Mouse (Mus musculus) midbrain, embryonic 16.5 days (tissue): ENCODE results near the gene Mchr1. TPM values are rescaled to one million over a fixed set of nuclear protein-coding genes. Genes with fewer than 3 reads are reported as not detected.

Source experiments
- ATAC-seq: fragments of 200-750 bp; cut with Nextera tagmentation; 2 replicates; pipeline ENCODE4 v1.8.0; 2017; ENCODE audit warnings: moderate TSS enrichment
- H3K27ac ChIP-seq: fragments of 300-500 bp; sonication (generic); 2 replicates; pipeline ENCODE4 v1.5.1; 2014; ENCODE audit warnings: mild to moderate bottlenecking, low read length, mixed read lengths
- H3K27me3 ChIP-seq: fragments of 300-500 bp; sonication (generic); 2 replicates; pipeline ENCODE4 v1.6.1; 2014; ENCODE audit warnings: low read depth, low read length, mixed read lengths; ENCODE audit not compliant: control insufficient read depth, insufficient read depth
- H3K36me3 ChIP-seq: fragments of 300-500 bp; sonication (generic); 2 replicates; pipeline ENCODE4 v1.6.1; 2014; ENCODE audit warnings: mild to moderate bottlenecking, low read length, moderate library complexity, mixed read lengths; ENCODE audit not compliant: control insufficient read depth, insufficient read depth
- H3K4me1 ChIP-seq: fragments of 300-500 bp; sonication (generic); 2 replicates; pipeline ENCODE4 v1.6.1; 2014; ENCODE audit warnings: mild to moderate bottlenecking, low read length, mixed read lengths; ENCODE audit not compliant: control insufficient read depth, insufficient read depth
- H3K4me2 ChIP-seq: fragments of 300-500 bp; sonication (generic); 2 replicates; pipeline ENCODE4 v1.6.1; 2014; ENCODE audit warnings: mild to moderate bottlenecking, low read length, mixed read lengths
- H3K4me3 ChIP-seq: fragments of 300-500 bp; sonication (generic); 2 replicates; pipeline ENCODE4 v1.5.1; 2014; ENCODE audit warnings: low read depth, mild to moderate bottlenecking, low read length, moderate library complexity, mixed read lengths
- H3K9ac ChIP-seq: fragments of 300-500 bp; sonication (generic); 2 replicates; pipeline ENCODE4 v1.6.1; 2014; ENCODE audit warnings: low read depth, low read length, mixed read lengths
- H3K9me3 ChIP-seq: fragments of 300-500 bp; sonication (generic); replicated peaks from 2 replicates; pipeline ENCODE4 v1.6.1; 2014; ENCODE audit warnings: mild to moderate bottlenecking, low read length, mixed read lengths; ENCODE audit not compliant: control insufficient read depth, poor library complexity, severe bottlenecking
- WGBS: fragments of 180-500 bp; shearing (Covaris S2); extraction: QIAGEN DNeasy Blood & Tissue Kit; methylation state at CpG from one replicate; pipeline ENCODE4 v1.1.7; 2014; 5-methylcytosine and 5-hydroxymethylcytosine counted together
- polyA plus RNA-seq: library from polyadenylated mRNA; unstranded; fragments of >200 nt; fragmentation: Nextera tagmentation; extraction: Ambion mirVana; gene quantifications from 2 replicates; pipeline ENCODE4 v1.2.1, GENCODE M21; 2015

Gene Mchr1
- polyA plus RNA-seq, 1 experiment from 2014 or later: 8.7 TPM

DNA sequence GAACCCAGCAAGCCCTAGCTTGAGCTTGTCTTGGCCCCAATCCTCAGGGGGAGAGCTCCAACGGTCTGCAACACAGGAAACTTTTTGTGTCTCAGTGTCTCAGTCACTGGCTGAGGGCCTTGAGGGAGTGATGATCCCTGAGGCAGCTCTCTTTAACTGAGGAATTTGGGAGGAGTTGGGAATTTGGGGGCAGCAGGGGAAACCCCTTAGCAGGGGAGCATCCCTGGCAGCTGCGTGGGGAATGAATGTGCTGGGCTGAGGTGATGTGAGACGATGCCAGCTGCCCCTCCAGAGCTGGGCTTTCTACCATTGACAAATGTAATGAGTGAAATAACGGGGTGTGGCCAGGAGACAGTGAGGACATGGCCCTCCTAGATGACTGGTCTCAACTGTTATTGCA, 39.9 kb upstream of the Mchr1 start:
- H3K36me3 ChIP-seq: no peaks in the 10 kb centered on the region
- no peak overlapping the region for H3K9ac ChIP-seq
- H3K27me3 ChIP-seq: no peaks in the 10 kb centered on the region
- H3K4me3 ChIP-seq: no peak overlapping the region
- WGBS: 62% methylated on average over 4 of the region's 4 CpGs
- no peak overlapping the region for H3K27ac ChIP-seq
- H3K4me1 ChIP-seq: no peaks in the 10 kb centered on the region
- H3K4me2 ChIP-seq: no peak overlapping the region
- no peaks in the 10 kb centered on the region for H3K9me3 ChIP-seq
- no peak for ATAC-seq

DNA sequence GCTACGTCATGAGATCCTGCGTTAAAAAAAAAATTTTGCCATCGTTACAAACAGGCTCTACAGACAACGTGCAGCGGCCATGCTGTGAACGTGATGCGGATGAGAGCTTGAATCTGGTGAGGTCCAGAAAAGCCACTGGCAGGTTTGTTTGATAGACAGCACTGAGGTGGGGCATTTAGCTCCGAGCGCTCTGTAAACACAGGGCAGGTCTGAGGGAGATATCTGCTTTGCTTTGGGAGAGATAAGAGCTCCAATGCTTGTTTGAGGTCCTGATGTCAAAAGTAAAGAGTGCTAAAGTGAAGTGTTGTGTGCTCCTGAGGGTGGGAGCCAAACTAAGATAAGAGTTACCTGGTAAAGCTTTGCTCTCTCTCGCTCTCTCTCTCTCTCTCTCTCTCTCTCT, 38.1 kb upstream of the Mchr1 start:
- H3K27me3 ChIP-seq: no peaks in the 10 kb centered on the region
- no peak overlapping the region for H3K27ac ChIP-seq
- H3K36me3 ChIP-seq: no peaks in the 10 kb centered on the region
- H3K4me2 ChIP-seq: no peak overlapping the region
- H3K9ac ChIP-seq: no peak overlapping the region
- 92% methylated on average over 10 of the region's 10 CpGs for WGBS
- no peak for ATAC-seq
- no peaks in the 10 kb centered on the region for H3K9me3 ChIP-seq
- no peaks in the 10 kb centered on the region for H3K4me1 ChIP-seq
- no peak overlapping the region for H3K4me3 ChIP-seq

DNA sequence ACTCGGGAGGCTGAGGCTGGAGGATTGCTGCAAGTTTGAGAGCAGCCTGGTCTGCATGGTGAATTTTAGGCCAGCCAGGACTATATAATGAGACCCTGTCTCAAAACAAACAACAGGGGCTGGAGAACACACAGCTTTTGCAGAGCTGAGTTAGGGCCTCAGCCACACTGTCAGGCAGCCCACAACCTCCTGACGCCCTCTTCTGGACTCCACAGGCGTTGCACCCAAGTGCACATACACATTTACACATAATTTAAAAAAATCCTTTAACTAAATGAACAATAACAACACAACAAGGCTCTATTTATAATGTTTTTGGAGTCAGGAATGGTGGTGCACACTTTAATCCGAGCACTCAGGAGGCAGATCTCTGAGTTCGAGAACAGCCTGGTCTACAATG, 36.9 kb upstream of the Mchr1 start:
- no peaks in the 10 kb centered on the region for H3K36me3 ChIP-seq
- WGBS: 93% methylated on average over 5 of the region's 5 CpGs
- no peaks in the 10 kb centered on the region for H3K27me3 ChIP-seq
- H3K9me3 ChIP-seq: no peaks in the 10 kb centered on the region
- no peaks in the 10 kb centered on the region for H3K4me1 ChIP-seq
- no peak overlapping the region for H3K27ac ChIP-seq
- no peak for ATAC-seq
- H3K9ac ChIP-seq: no peak overlapping the region
- no peak overlapping the region for H3K4me2 ChIP-seq
- no peak overlapping the region for H3K4me3 ChIP-seq

- no peak overlapping the region for H3K27ac ChIP-seq
- no peaks in the 10 kb centered on the region for H3K9me3 ChIP-seq
- no peaks in the 10 kb centered on the region for H3K36me3 ChIP-seq
- no peaks in the 10 kb centered on the region for H3K4me1 ChIP-seq
- H3K9ac ChIP-seq: no peak overlapping the region
- no peak overlapping the region for H3K4me3 ChIP-seq
- 25% methylated on average over 4 of the region's 4 CpGs for WGBS
- no peak for ATAC-seq
- no peak overlapping the region for H3K4me2 ChIP-seq
- H3K27me3 ChIP-seq: no peaks in the 10 kb centered on the region
Observed at GRCm38 (mm10) chr15:81199372-81199959, 35.8 kb upstream of the Mchr1 start.

DNA sequence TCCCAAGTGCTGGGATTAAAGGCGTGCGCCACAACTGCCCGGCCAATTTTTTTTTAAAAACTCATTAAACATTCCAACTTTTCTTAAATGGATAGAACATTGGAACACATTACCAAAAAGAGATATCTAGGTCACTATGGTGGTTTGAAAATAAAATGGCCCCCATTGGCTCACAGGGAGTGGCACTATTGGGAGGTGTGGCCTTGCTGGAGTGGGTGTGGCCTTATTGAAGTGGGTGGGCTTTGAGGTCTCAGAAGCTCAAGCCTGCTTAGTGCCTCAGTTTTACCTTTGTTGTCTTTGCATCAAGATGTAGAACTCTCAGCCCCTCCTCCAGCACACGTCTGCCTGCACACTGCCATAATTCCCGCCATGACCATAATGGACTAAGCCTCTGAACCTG, 32.8 kb upstream of the Mchr1 start:
- no peak for ATAC-seq
- H3K27ac ChIP-seq: no peak overlapping the region
- 98% methylated on average over 5 of the region's 5 CpGs for WGBS
- no peaks in the 10 kb centered on the region for H3K4me1 ChIP-seq
- no peak overlapping the region for H3K4me3 ChIP-seq
- H3K9me3 ChIP-seq: no peaks in the 10 kb centered on the region
- H3K4me2 ChIP-seq: no peak overlapping the region
- no peaks in the 10 kb centered on the region for H3K36me3 ChIP-seq
- H3K9ac ChIP-seq: no peak overlapping the region
- no peaks in the 10 kb centered on the region for H3K27me3 ChIP-seq

DNA sequence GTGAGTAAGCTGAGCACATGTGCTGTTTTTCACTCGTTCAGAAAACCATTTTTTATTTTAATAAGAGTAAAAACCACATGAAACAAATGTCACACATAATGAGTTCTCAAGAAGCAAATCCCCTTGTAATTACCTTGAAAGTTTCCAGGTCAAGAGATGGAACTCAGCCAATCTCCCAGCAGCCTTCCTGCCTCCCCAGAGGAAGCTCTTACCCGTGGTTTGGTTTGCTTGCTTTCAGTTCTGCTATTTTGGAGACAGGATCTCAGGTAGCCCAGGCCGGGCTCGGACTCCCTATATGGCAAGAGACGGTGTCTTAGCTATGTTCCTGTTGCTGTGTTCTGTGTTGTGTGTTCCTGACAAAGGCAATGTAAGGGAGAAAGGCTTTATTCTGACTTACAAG, 24.8 kb upstream of the Mchr1 start:
- Histone ChIP-seq H3K9me3 (no peaks in the 10 kb centered on the region), H3K4me2 (no peak overlapping the region), H3K9ac (no peak overlapping the region), H3K36me3 (no peaks in the 10 kb centered on the region), H3K4me3 (no peak overlapping the region), H3K27me3 (no peaks in the 10 kb centered on the region), H3K27ac (no peak overlapping the region), H3K4me1 (no peaks in the 10 kb centered on the region)
- 70% methylated on average over 5 of the region's 5 CpGs for WGBS
- no peak for ATAC-seq

DNA sequence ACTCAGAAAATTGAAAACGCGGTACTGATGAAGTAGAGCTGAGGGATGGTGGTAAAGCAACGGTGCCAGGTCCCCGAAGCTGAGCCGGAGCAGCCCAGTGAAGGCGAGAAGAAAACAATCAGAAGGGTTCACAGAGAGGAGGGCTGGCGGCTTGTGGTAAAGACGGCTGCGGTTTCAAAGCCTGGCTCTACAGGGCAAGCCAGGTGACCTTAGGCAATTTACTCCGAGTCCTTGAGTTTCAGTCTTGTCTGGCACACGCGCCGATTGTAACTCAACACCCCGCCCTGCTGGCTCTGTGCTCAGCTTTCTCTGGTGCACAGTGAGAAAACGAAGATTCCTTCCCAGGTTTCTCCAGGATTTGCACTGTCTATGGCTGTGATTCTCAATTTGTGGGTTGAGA, 22.3 kb upstream of the Mchr1 start:
- H3K4me1 ChIP-seq: no peaks in the 10 kb centered on the region
- 72% methylated on average over 15 of the region's 15 CpGs for WGBS
- no peaks in the 10 kb centered on the region for H3K27me3 ChIP-seq
- no peak overlapping the region for H3K4me3 ChIP-seq
- no peak overlapping the region for H3K9ac ChIP-seq
- H3K36me3 ChIP-seq: no peaks in the 10 kb centered on the region
- no peak overlapping the region for H3K27ac ChIP-seq
- no peaks in the 10 kb centered on the region for H3K9me3 ChIP-seq
- no peak for ATAC-seq
- no peak overlapping the region for H3K4me2 ChIP-seq

GRCm38 (mm10) chr15:81216906-81217653, 18.2 kb upstream of the Mchr1 start:
- ATAC-seq: no peak
- 89% methylated on average over 19 of the region's 19 CpGs for WGBS
- Histone ChIP-seq H3K9me3 (no peaks in the 10 kb centered on the region), H3K4me1 (no peaks in the 10 kb centered on the region), H3K27me3 (no peaks in the 10 kb centered on the region), H3K27ac (no peak overlapping the region), H3K4me3 (no peak overlapping the region), H3K36me3 (no peaks in the 10 kb centered on the region), H3K9ac (no peak overlapping the region), H3K4me2 (no peak overlapping the region)

DNA sequence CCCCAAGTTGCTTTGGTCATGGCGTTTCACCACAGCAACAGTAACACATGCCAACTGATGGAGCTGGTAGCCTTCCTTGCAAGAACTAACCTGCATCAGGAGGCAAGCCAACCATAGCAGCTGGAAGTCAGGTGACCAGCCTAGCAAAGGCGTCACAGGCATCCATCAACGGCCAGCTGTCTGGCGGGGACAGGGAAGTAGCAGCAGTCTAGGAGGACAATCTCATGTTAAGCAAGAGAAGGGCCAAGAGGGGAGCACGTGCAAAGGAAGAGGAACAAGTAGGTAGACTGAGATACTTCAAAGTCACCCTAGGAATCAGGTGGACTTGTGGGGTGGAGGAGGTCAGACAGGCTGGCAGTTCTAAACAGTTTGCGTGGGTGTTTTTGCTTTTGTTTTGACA, 16.2 kb upstream of the Mchr1 start:
- Histone ChIP-seq H3K4me2 (no peak overlapping the region), H3K4me3 (no peak overlapping the region), H3K4me1 (no peaks in the 10 kb centered on the region), H3K9me3 (no peaks in the 10 kb centered on the region), H3K27me3 (no peaks in the 10 kb centered on the region), H3K27ac (no peak overlapping the region), H3K9ac (no peak overlapping the region), H3K36me3 (no peaks in the 10 kb centered on the region)
- WGBS: 85% methylated on average over 6 of the region's 6 CpGs
- ATAC-seq: no peak
